ENCODE assay signal across 9 mouse cellular contexts in genomic region chr10:42734546-42735060, GRCm38 (mm10). TPM values are rescaled to one million over a fixed set of nuclear protein-coding genes. Genes with fewer than 3 reads are reported as not detected.
DNase-seq lines count a peak whose midpoint lies in the region; ATAC-seq and TF ChIP-seq lines count a peak whose summit lies in the region.
"Had no signal": no experiment of that assay in that cellular context is flagged by ENCODE, and none has a peak within 500 bp of the region (broad histone marks: within the 10 kb centered on the region; RNA-seq: fewer than 3 reads in every experiment).

No protein-coding gene starts in this region.

- ATAC-seq in lung, embryonic 14.5 days (ENCODE audit: insufficient read depth) = no peak
- ATAC-seq in stomach, postnatal 0 days (ENCODE audit: low FRiP score, low TSS enrichment) = no peak

- H3K4me2 ChIP-seq in lung, embryonic 14.5 days = no peak overlapping the region
- H3K4me2 ChIP-seq in stomach, postnatal 0 days (replicated peaks; ENCODE audit: low read depth) = no peak overlapping the region
- H3K4me2 ChIP-seq: embryonic facial prominence, embryonic 13.5 days had no signal

- WGBS in lung, embryonic 14.5 days = 58% methylated on average over 5 of the region's 5 CpGs
- WGBS in lung, adult 2 months = 58% methylated on average over 5 of the region's 5 CpGs
- WGBS in stomach, postnatal 0 days = 55% methylated on average over 5 of the region's 5 CpGs

- peak; percentile 6 to 8 for DNase-seq in cerebellum, adult 18-20 months
- no peak for DNase-seq in cerebellum, adult 11-12 months
- DNase-seq in lung, embryonic 14.5 days = peak; percentile 77
- no peak for DNase-seq in lung, adult 2 months
- DNase-seq in embryo, embryonic 9.5 days (ENCODE audit: extremely low spot score) = peak; percentile 38
- peak; percentile 25 to 60 for DNase-seq in layer of hippocampus, postnatal 10 days (ENCODE audit: low spot score in 2 of 2)
- peak; percentile 27 for DNase-seq in stomach, postnatal 0 days (ENCODE audit: low spot score)
- no peak for DNase-seq in urinary bladder, adult 2 months (ENCODE audit: low spot score)

- TF ChIP-seq POLR2A in lung, adult 2 months (IDR thresholded peaks at IDR 0.05; ENCODE audit: borderline replicate concordance, extremely low read depth, low read depth, low read length) = no peak

- TF ChIP-seq EP300 in stomach, postnatal 0 days (optimal IDR thresholded peaks at IDR 0.05) = no peak

- no peaks in the 10 kb centered on the region for H3K4me1 ChIP-seq in lung, embryonic 14.5 days (ENCODE audit: insufficient read depth)
- H3K4me1 ChIP-seq in lung, adult 2 months (ENCODE audit: control insufficient read depth, insufficient read depth, low read length) = no peaks in the 10 kb centered on the region
- H3K4me1 ChIP-seq in stomach, postnatal 0 days (replicated peaks; ENCODE audit: control insufficient read depth, insufficient read depth) = no peaks in the 10 kb centered on the region
- H3K4me1 ChIP-seq: embryonic facial prominence, embryonic 13.5 days had no signal

- H3K9ac ChIP-seq in lung, embryonic 14.5 days = no peak overlapping the region
- no peak overlapping the region for H3K9ac ChIP-seq in stomach, postnatal 0 days (ENCODE audit: low read length)
- H3K9ac ChIP-seq: embryonic facial prominence, embryonic 13.5 days had no signal

- peak; percentile 71 for TF ChIP-seq CTCF in lung, embryonic 14.5 days (IDR thresholded peaks at IDR 0.05; ENCODE audit: low read depth)
- TF ChIP-seq CTCF in lung, adult 2 months (IDR thresholded peaks at IDR 0.05; ENCODE audit: insufficient read depth, low read length) = no peak
- TF ChIP-seq CTCF in stomach, postnatal 0 days (IDR thresholded peaks at IDR 0.05; ENCODE audit: low read depth) = peak; percentile 78

- no peaks in the 10 kb centered on the region for H3K27me3 ChIP-seq in lung, embryonic 14.5 days (ENCODE audit: insufficient read depth, low read length)
- H3K27me3 ChIP-seq in stomach, postnatal 0 days (ENCODE audit: control insufficient read depth, insufficient read depth, low read length) = no peaks in the 10 kb centered on the region
- H3K27me3 ChIP-seq: embryonic facial prominence, embryonic 13.5 days had no signal

- no peak overlapping the region for H3K27ac ChIP-seq in lung, embryonic 14.5 days (ENCODE audit: low read depth)
- H3K27ac ChIP-seq in stomach, postnatal 0 days (replicated peaks) = no peak overlapping the region
- H3K27ac ChIP-seq: embryonic facial prominence, embryonic 13.5 days had no signal

- no peaks in the 10 kb centered on the region for H3K36me3 ChIP-seq in lung, embryonic 14.5 days (ENCODE audit: insufficient read depth)
- H3K36me3 ChIP-seq in stomach, postnatal 0 days (ENCODE audit: control insufficient read depth, insufficient read depth, low read length) = no peaks in the 10 kb centered on the region
- H3K36me3 ChIP-seq: embryonic facial prominence, embryonic 13.5 days had no signal

- no peak overlapping the region for H3K4me3 ChIP-seq in lung, embryonic 14.5 days (ENCODE audit: low read depth, low read length)
- no peak overlapping the region for H3K4me3 ChIP-seq in lung, adult 2 months (replicated peaks; ENCODE audit: extremely low read depth, low read depth, low read length)
- H3K4me3 ChIP-seq in stomach, postnatal 0 days (ENCODE audit: low read depth, low read length) = no peak overlapping the region
- H3K4me3 ChIP-seq: embryonic facial prominence, embryonic 13.5 days had no signal

- H3K9me3 ChIP-seq in lung, embryonic 14.5 days (ENCODE audit: low read depth, low read length) = no peaks in the 10 kb centered on the region
- H3K9me3 ChIP-seq in stomach, postnatal 0 days (ENCODE audit: control insufficient read depth, low read length) = no peaks in the 10 kb centered on the region
- H3K9me3 ChIP-seq: embryonic facial prominence, embryonic 13.5 days had no signal

RNA-seq across cellular contexts. Expression of gene Sec63, which starts 26.7 kb away (rescaled TPM):
- polyA plus RNA-seq in lung, embryonic 14.5 days (2014; fragmentation: Nextera tagmentation; extraction: Ambion mirVana) = 22.7 and 24.7 TPM in 2 replicates
- polyA plus RNA-seq in lung, adult 2 months (2012; rRNA removed) = 12.9 and 16.4 TPM in 2 replicates
- 10 to 100 TPM; 39.2 to 49.4 TPM for total RNA-seq in layer of hippocampus, postnatal 10 days (2021)
- 15.5 and 15.8 TPM in 2 replicates for polyA plus RNA-seq in stomach, postnatal 0 days (2015; fragmentation: Nextera tagmentation; extraction: Ambion mirVana)
- 50.6 and 63.2 TPM in 2 replicates for polyA plus RNA-seq in urinary bladder, adult 2 months (2012; rRNA removed)

Comparison
In these comparisons a context has a peak if more than half of its experiments do, and no peak if none do; other contexts are left out.
1. DNase-seq: peak in cerebellum, adult 18-20 months (2 of 2), lung, embryonic 14.5 days (single experiment), embryo, embryonic 9.5 days (single experiment), layer of hippocampus, postnatal 10 days (2 of 2) and stomach, postnatal 0 days (single experiment); none in cerebellum, adult 11-12 months (single experiment), lung, adult 2 months (single experiment) and urinary bladder, adult 2 months (single experiment).